Mouse (Mus musculus): ENCODE measurements at regions not wholly inside any gene's neighbourhood (a gene's known extent, or its start where the extent isn't known, plus 50 kb on each side); places are given as distances from the start of the nearest gene placed in this dataset.

DNA sequence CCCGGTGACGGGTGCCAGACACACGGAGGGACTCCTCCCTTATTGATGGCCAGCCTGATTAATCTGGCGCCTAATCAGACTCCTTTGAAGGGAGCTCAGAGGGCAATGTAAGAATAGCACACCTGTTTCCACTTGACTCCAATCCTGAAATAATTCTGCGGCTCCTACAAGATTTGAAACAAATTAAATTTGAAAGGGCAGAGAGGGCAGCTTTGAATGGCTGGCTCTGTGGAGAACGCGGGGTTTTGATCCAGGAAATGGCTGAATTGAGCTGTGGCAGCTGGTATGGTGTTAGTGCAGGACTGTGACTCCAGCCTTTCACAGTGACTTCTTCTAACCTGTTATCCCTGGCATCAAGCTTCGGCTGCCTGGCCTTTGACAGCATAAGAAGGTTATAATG, 232.0 kb upstream of the Mpped2 start:
- Histone ChIP-seq H3K4me3 (no peak overlapping the region), H3K4me2 (no peak overlapping the region), H3K27me3 (no peaks in the 10 kb centered on the region), H3K27ac (replicated peaks) (no peak overlapping the region), H3K9ac (no peak overlapping the region), H3K9me3 (no peaks in the 10 kb centered on the region), H3K36me3 (no peaks in the 10 kb centered on the region), H3K4me1 (replicated peaks) (no peaks in the 10 kb centered on the region)
- WGBS = 81% methylated on average over 8 of the region's 8 CpGs
- ATAC-seq (ENCODE audit: low read depth) = no peak

- Histone ChIP-seq H3K9ac (no peak overlapping the region), H3K27me3 (no peaks in the 10 kb centered on the region), H3K27ac (replicated peaks) (no peak overlapping the region), H3K4me3 (no peak overlapping the region), H3K36me3 (no peaks in the 10 kb centered on the region), H3K9me3 (no peaks in the 10 kb centered on the region), H3K4me1 (replicated peaks) (no peaks in the 10 kb centered on the region), H3K4me2 (no peak overlapping the region)
- 70% methylated on average over 7 of the region's 7 CpGs for WGBS
- no peak for ATAC-seq (ENCODE audit: low read depth)
These were observed 231.6 kb upstream of the Mpped2 start for GRCm38 (mm10) chr2:106461490-106461889.

DNA sequence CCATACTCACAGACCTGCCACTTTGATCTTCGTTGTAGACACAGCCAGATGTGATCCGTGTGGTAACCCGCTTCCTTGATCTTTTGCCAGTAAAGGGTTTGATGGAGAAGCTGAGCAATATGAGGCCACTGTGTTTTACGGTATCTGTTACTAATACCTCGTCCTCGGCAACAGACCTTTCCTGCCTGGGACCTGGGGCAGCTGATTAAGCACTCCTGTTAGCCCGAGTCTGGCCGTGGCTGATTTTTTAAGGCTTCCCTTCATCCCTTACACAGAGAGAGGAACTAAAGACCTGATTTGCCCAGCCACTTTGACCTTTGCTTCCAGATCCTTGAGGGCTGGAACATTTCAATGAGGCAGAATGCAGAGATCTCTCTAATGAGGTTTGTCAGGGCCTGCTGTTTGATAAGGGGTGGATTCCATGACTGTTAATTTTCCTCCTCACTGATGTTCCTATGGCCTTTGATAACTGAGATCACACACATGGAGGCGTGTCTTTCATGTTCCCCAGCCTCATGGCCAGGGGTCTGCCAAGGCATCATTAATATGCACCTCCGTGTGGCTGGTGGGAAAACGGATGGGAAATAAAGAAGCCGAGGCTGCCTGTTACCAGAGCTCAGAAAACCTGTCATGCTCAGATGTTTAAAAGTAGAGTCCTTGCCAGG, 231.0 kb upstream of the Mpped2 start:
- Histone ChIP-seq H3K4me3 (no peak overlapping the region), H3K36me3 (no peaks in the 10 kb centered on the region), H3K27ac (replicated peaks) (no peak overlapping the region), H3K9ac (no peak overlapping the region), H3K4me1 (replicated peaks) (no peaks in the 10 kb centered on the region), H3K4me2 (no peak overlapping the region), H3K27me3 (no peaks in the 10 kb centered on the region), H3K9me3 (no peaks in the 10 kb centered on the region)
- ATAC-seq (ENCODE audit: low read depth) = no peak
- WGBS = 71% methylated on average over 12 of the region's 12 CpGs

- Histone ChIP-seq H3K4me2 (no peak overlapping the region), H3K4me1 (replicated peaks) (no peaks in the 10 kb centered on the region), H3K27ac (replicated peaks) (no peak overlapping the region), H3K4me3 (no peak overlapping the region), H3K27me3 (no peaks in the 10 kb centered on the region), H3K9me3 (no peaks in the 10 kb centered on the region), H3K36me3 (no peaks in the 10 kb centered on the region), H3K9ac (no peak overlapping the region)
- 72% methylated on average over 3 of the region's 3 CpGs for WGBS
- no peak for ATAC-seq (ENCODE audit: low read depth)
These were observed 228.0 kb upstream of the Mpped2 start for GRCm38 (mm10) chr2:106465055-106465454.

DNA sequence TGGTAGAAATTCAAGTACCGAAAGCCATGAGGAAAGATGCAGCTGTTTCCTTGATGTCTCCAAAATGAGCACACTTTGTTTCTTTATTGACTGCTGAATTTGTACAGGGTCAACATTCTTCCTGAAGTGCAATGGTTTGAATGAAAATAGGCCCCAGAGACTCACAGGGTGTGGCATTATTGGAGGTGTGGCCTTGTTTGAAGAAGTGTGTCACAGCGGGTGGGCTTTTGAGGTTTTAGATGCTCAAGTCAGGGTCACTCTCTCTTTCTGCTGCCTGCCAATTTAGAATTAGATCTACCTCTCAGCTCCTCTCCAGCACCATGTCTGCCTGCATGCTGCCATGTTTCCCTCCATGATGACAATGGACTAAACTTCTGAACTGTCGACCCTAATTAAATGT, 227.2 kb upstream of the Mpped2 start:
- Histone ChIP-seq H3K4me1 (replicated peaks) (no peaks in the 10 kb centered on the region), H3K9ac (no peak overlapping the region), H3K9me3 (no peaks in the 10 kb centered on the region), H3K27me3 (no peaks in the 10 kb centered on the region), H3K4me3 (no peak overlapping the region), H3K4me2 (no peak overlapping the region), H3K36me3 (no peaks in the 10 kb centered on the region), H3K27ac (replicated peaks) (no peak overlapping the region)
- ATAC-seq (ENCODE audit: low read depth) = no peak
- WGBS = 82% methylated on average over 3 of the region's 3 CpGs

GRCm38 (mm10) chr2:106469196-106469595, 223.9 kb upstream of the Mpped2 start:
- H3K4me2 ChIP-seq = no peak overlapping the region
- H3K4me1 ChIP-seq (replicated peaks) = no peaks in the 10 kb centered on the region
- WGBS = 80% methylated on average over 2 of the region's 2 CpGs
- H3K4me3 ChIP-seq = no peak overlapping the region
- H3K9ac ChIP-seq = no peak overlapping the region
- H3K27ac ChIP-seq (replicated peaks) = no peak overlapping the region
- H3K36me3 ChIP-seq = no peaks in the 10 kb centered on the region
- H3K9me3 ChIP-seq = no peaks in the 10 kb centered on the region
- H3K27me3 ChIP-seq = no peaks in the 10 kb centered on the region
- ATAC-seq (ENCODE audit: low read depth) = no peak

GRCm38 (mm10) chr2:106473458-106473857, 219.6 kb upstream of the Mpped2 start:
- WGBS = 78% methylated on average over 3 of the region's 3 CpGs
- H3K9ac ChIP-seq = no peak overlapping the region

GRCm38 (mm10) chr2:106477991-106478390, 215.1 kb upstream of the Mpped2 start:
- no peaks in the 10 kb centered on the region for H3K4me1 ChIP-seq (replicated peaks)
- no peak overlapping the region for H3K27ac ChIP-seq (replicated peaks)
- H3K36me3 ChIP-seq = no peaks in the 10 kb centered on the region
- H3K4me3 ChIP-seq = no peak overlapping the region
- no peak overlapping the region for H3K4me2 ChIP-seq
- H3K9me3 ChIP-seq = no peaks in the 10 kb centered on the region
- 90% methylated on average over 2 of the region's 2 CpGs for WGBS
- no peak for ATAC-seq (ENCODE audit: low read depth)
- no peak overlapping the region for H3K9ac ChIP-seq
- H3K27me3 ChIP-seq = no peaks in the 10 kb centered on the region

More at GRCm38 (mm10) chr2:106473458-106473857, 219.6 kb upstream of the Mpped2 start:
- H3K4me1 ChIP-seq (replicated peaks) = no peaks in the 10 kb centered on the region
- H3K36me3 ChIP-seq = no peaks in the 10 kb centered on the region
- H3K4me3 ChIP-seq = no peak overlapping the region
- no peak overlapping the region for H3K4me2 ChIP-seq
- H3K9me3 ChIP-seq = no peaks in the 10 kb centered on the region
- no peak for ATAC-seq (ENCODE audit: low read depth)
- no peak overlapping the region for H3K27ac ChIP-seq (replicated peaks)
- H3K27me3 ChIP-seq = no peaks in the 10 kb centered on the region

- no peak overlapping the region for H3K27ac ChIP-seq (replicated peaks)
- H3K4me3 ChIP-seq = no peak overlapping the region
- peaks cover 5% of the 10 kb centered on the region; the same call in 1 of the 2 replicates for H3K4me1 ChIP-seq (replicated peaks)
- H3K36me3 ChIP-seq = no peaks in the 10 kb centered on the region
- no peak overlapping the region for H3K4me2 ChIP-seq
- no peaks in the 10 kb centered on the region for H3K27me3 ChIP-seq
- no peaks in the 10 kb centered on the region for H3K9me3 ChIP-seq
- no peak overlapping the region for H3K9ac ChIP-seq
- 26% methylated on average over 5 of the region's 5 CpGs for WGBS
- ATAC-seq (ENCODE audit: low read depth) = no peak
These were observed 205.6 kb upstream of the Mpped2 start for GRCm38 (mm10) chr2:106487335-106488082.

DNA sequence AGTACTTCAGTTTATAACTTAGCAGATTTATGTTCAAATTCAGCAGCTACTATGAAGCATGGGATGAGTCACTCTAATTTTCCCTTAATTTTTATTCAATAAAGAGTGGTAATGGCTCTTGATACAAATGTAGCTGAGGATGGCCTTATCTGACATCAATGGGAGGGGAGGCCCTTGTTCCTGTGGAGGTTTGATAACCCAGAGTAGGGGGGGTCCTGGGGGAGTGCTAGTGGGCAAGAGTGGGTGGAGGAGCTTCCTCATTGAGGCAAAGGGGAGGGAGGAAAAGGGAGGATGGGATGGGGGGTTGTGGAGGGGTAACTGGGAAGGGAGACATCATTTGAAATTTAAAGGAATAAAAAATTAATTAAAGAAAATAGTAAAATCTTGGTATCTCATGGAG, 194.3 kb upstream of the Mpped2 start:
- Histone ChIP-seq H3K36me3 (no peaks in the 10 kb centered on the region), H3K4me2 (no peak overlapping the region), H3K9me3 (no peaks in the 10 kb centered on the region), H3K27ac (replicated peaks) (no peak overlapping the region), H3K4me3 (no peak overlapping the region), H3K9ac (no peak overlapping the region), H3K27me3 (no peaks in the 10 kb centered on the region), H3K4me1 (replicated peaks) (peaks cover 7% of the 10 kb centered on the region)
- ATAC-seq (ENCODE audit: low read depth) = no peak

- Histone ChIP-seq H3K4me2 (no peak overlapping the region), H3K36me3 (no peaks in the 10 kb centered on the region), H3K9ac (no peak overlapping the region), H3K27ac (replicated peaks) (no peak overlapping the region), H3K4me1 (replicated peaks) (peaks cover 7% of the 10 kb centered on the region), H3K9me3 (no peaks in the 10 kb centered on the region), H3K4me3 (no peak overlapping the region), H3K27me3 (no peaks in the 10 kb centered on the region)
- peak; percentile 27; the same call in 1 of the 2 replicates for ATAC-seq (ENCODE audit: low read depth)
- WGBS = 24% methylated on average over 3 of the region's 3 CpGs
These were observed 193.7 kb upstream of the Mpped2 start for GRCm38 (mm10) chr2:106499227-106499928.

GRCm38 (mm10) chr2:106504933-106505420, 188.1 kb upstream of the Mpped2 start:
- Histone ChIP-seq H3K9ac (no peak overlapping the region), H3K36me3 (no peaks in the 10 kb centered on the region), H3K4me3 (no peak overlapping the region), H3K27ac (replicated peaks) (no peak overlapping the region), H3K4me1 (replicated peaks) (peaks cover under 1% of the 10 kb centered on the region; the same call in 1 of the 2 replicates), H3K4me2 (no peak overlapping the region), H3K9me3 (no peaks in the 10 kb centered on the region), H3K27me3 (no peaks in the 10 kb centered on the region)
- WGBS = 90% methylated on average over 1 of the region's 1 CpGs
- no peak for ATAC-seq (ENCODE audit: low read depth)
